Mouse (Mus musculus) heart, adult 2 months (tissue): ENCODE results near the gene Ptger2. TPM values are rescaled to one million over a fixed set of nuclear protein-coding genes. Genes with fewer than 3 reads are reported as not detected.

Experiments used
- DNase-seq, 2 experiments: peaks; one replicate each; pipeline ENCODE4 v3.0.0; 2021
- H3K27ac ChIP-seq: fragments of 200-600 bp; 2 replicates; pipeline ENCODE4 v1.8.1; 2022
- H3K27me3 ChIP-seq: fragments of 200-500 bp; 2 replicates; pipeline ENCODE4 v1.6.1; 2012; ENCODE audit warnings: mild to moderate bottlenecking, low read length, inconsistent platforms, mixed read lengths; ENCODE audit not compliant: control insufficient read depth, insufficient read depth
- H3K36me3 ChIP-seq: fragments of 200-500 bp; 2 replicates; pipeline ENCODE4 v1.6.1; 2012; ENCODE audit warnings: low read length, inconsistent platforms; ENCODE audit not compliant: control insufficient read depth, insufficient read depth
- H3K4me1 ChIP-seq: fragments of 200-500 bp; 2 replicates; pipeline ENCODE4 v1.6.1; 2011; ENCODE audit warnings: low read length; ENCODE audit not compliant: control insufficient read depth, insufficient read depth
- H3K4me3 ChIP-seq: fragments of 200-600 bp; 2 replicates; pipeline ENCODE4 v1.8.1; 2022
- H3K79me2 ChIP-seq: fragments of 200-500 bp; replicated peaks from 2 replicates; pipeline ENCODE4 v1.6.1; 2012; ENCODE audit warnings: mild to moderate bottlenecking, inconsistent platforms, low read length, moderate library complexity, mixed read lengths; ENCODE audit not compliant: control insufficient read depth, insufficient read depth
- H3K9ac ChIP-seq: fragments of 200-500 bp; 2 replicates; pipeline ENCODE4 v1.6.1; 2012; ENCODE audit warnings: low read depth, mild to moderate bottlenecking, control low read depth, inconsistent platforms, low read length, mixed read lengths
- CTCF ChIP-seq: fragments of 200-600 bp; IDR thresholded peaks from 2 replicates; pipeline ENCODE4 v1.8.1; 2022; ENCODE audit warnings: antibody characterized with exemption, mild to moderate bottlenecking, moderate library complexity
- EP300 ChIP-seq: fragments of 200-500 bp; IDR thresholded peaks from 2 replicates; pipeline ENCODE4 v1.6.1; 2011; ENCODE audit warnings: low read depth, low read length, control low read depth; ENCODE audit not compliant: insufficient read depth
- POLR2A ChIP-seq: fragments of 200-500 bp; IDR thresholded peaks from 2 replicates; pipeline ENCODE4 v1.6.1; 2011; ENCODE audit warnings: mild to moderate bottlenecking, low read depth, low read length, control low read depth; ENCODE audit not compliant: insufficient read depth
- WGBS: fragments of 180-500 bp; shearing (Covaris S2); methylation state at CpG from one replicate; pipeline ENCODE4 v1.1.7; 2018; 5-methylcytosine and 5-hydroxymethylcytosine counted together
- intact Hi-C: fragments of 180-260 bp; cut with DNase I; formaldehyde crosslinking; loops from one replicate; pipeline ENCODE4 v1.15.1; 2025
- polyA plus RNA-seq: library from polyadenylated mRNA; depleted of rRNA; stranded (reverse); fragments of >200 nt; gene quantifications from 2 replicates; pipeline ENCODE4 v1.2.3, GENCODE M21; 2012
- total RNA-seq, 2 experiments: library from RNA; stranded (reverse); gene quantifications; 2 replicates each; pipeline ENCODE4 v1.2.3; 2021

The Ptger2 gene
- total and polyA plus RNA-seq, 3 experiments: 0.13 to 0.51 (median 0.20) TPM

DNA sequence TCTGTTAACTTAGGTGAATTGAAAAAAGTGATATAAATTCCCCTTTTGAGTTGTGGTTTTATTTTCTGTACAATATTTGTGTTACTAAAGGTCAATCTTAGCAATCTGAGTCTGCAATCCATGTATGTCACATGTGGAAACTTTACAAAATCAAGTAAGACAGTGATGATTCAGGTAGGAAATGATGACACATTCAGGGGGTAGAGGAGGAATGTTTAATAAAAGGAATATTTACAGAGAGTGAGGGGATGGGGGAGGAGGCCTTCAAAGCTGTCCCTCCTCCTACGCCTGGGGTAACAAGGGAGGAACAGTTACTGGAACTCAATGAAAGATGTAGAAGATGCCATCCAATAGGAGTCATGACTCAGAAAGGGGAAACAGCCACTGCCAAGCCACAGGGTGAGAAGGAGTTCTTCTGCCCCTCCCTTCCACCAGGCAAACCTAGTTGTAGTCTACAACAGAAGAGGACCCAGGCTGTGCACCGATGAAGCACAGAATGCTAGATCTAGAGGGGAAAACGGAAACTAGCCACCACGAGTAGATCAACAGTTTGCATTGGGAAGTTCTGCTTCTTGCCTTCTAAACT, 17.8 kb downstream of the Ptger2 start:
- no peaks in the 10 kb centered on the region for H3K36me3 ChIP-seq
- H3K4me3 ChIP-seq: no peak overlapping the region
- H3K79me2 ChIP-seq: no peaks in the 10 kb centered on the region
- H3K27me3 ChIP-seq: no peaks in the 10 kb centered on the region
- no peak overlapping the region for H3K27ac ChIP-seq
- no peak overlapping the region for H3K9ac ChIP-seq
- WGBS: 71% methylated on average over 4 of the region's 4 CpGs
- no peaks in the 10 kb centered on the region for H3K4me1 ChIP-seq
- no peak for DNase-seq
- intact Hi-C loops: no loop called here
- no peak for TF ChIP-seq POLR2A
- no peak for TF ChIP-seq CTCF
- TF ChIP-seq EP300: no peak

DNA sequence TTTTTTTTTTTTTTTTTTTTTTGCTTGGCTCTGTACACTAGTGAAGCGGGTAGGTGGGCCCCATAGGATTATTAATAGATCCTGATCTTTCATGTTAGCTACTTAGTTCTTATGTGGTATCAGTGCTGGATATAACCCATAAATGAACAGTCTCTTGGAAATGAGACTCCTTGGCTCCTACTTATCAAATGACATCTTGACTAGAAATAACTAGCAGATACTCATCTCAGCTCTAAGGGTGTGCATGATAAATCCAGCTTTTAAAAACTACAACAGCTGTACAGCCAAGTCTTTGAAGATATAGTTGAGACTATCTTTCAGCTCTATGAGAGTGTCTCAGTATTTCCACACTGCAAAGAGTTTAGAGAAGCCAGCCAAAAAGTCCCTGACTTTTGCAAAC, 21.2 kb downstream of the Ptger2 start:
- TF ChIP-seq EP300 (no peak), POLR2A (no peak)
- Histone ChIP-seq H3K4me1 (no peaks in the 10 kb centered on the region), H3K4me3 (no peak overlapping the region), H3K9ac (no peak overlapping the region), H3K27ac (no peak overlapping the region), H3K27me3 (no peaks in the 10 kb centered on the region), H3K79me2 (no peaks in the 10 kb centered on the region), H3K36me3 (no peaks in the 10 kb centered on the region)
- DNase-seq: no peak
- 81% methylated on average over 1 of the region's 1 CpGs for WGBS
- intact Hi-C loops: no loop called here

DNA sequence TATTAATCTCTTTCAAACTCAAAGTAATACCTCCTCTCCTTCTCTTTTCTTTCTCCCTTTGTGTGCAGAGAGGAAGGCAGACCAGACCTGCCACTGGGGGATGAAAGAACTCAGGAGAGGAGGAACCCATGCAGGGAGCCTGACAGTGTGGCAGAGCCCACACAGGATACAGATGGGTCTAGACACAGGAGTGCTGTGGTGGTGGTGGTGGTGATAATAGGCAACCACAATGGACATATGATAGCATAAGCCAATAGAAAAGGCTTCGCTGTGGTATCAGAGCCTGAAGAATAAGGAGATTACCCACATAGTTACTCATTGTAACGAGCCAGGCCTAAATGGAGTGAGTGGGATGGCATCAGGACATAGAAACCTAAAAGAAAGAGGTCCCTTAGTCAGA, 23.3 kb downstream of the Ptger2 start:
- intact Hi-C loops: no loop called here
- Histone ChIP-seq H3K9ac (no peak overlapping the region), H3K27me3 (no peaks in the 10 kb centered on the region), H3K4me3 (no peak overlapping the region), H3K27ac (no peak overlapping the region), H3K36me3 (no peaks in the 10 kb centered on the region), H3K4me1 (no peaks in the 10 kb centered on the region), H3K79me2 (no peaks in the 10 kb centered on the region)
- no peak for DNase-seq
- TF ChIP-seq EP300 (no peak), CTCF (no peak), POLR2A (no peak)
- WGBS: 71% methylated on average over 2 of the region's 2 CpGs

DNA sequence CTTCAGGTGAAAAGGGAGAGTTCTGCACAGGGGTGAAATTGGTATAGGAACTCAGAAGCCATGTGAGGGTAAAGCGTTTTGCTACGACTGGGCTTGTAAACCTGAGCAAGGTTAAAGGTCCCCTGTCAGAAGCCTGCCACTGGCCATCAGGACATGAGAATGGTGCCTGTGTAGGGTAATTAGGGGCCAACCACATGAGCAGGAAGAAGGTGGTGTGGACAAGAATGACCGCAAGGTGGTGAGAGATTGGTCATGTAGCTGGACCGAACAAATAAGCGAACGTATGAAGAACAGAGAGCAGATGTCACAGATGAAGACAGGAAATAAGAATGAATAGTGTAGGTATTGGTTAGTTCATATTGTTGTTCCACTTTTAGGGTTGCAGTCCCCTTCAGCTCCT, 23.7 kb downstream of the Ptger2 start:
- intact Hi-C loops: no loop called here
- Histone ChIP-seq H3K79me2 (no peaks in the 10 kb centered on the region), H3K4me3 (no peak overlapping the region), H3K36me3 (no peaks in the 10 kb centered on the region), H3K27ac (no peak overlapping the region), H3K4me1 (no peaks in the 10 kb centered on the region), H3K9ac (no peak overlapping the region), H3K27me3 (no peaks in the 10 kb centered on the region)
- no peak for TF ChIP-seq POLR2A
- no peak for TF ChIP-seq EP300
- TF ChIP-seq CTCF: no peak
- DNase-seq: no peak
- 88% methylated on average over 6 of the region's 6 CpGs for WGBS

DNA sequence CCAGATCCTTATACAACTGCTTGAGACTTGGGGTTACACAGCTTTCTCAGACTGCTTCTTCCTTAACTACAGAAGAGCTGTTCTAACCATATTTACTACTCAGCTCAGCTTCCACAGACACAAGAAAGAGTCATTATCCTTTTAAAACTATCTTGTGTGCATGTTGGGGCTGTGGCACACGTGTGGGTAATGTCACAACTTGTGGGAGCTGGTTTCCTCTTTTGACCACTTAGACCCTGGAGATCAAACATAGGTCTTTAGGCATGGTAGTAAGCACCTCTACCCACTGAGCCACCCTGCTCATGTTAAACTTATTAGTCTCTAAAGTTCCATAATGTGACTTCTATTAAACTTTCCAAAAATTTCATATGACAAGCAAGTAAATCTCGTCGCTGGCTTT, 33.6 kb downstream of the Ptger2 start:
- TF ChIP-seq CTCF (no peak), POLR2A (no peak), EP300 (no peak)
- no peaks in the 10 kb centered on the region for H3K4me1 ChIP-seq
- H3K27ac ChIP-seq: no peak overlapping the region
- H3K9ac ChIP-seq: no peak overlapping the region
- H3K36me3 ChIP-seq: no peaks in the 10 kb centered on the region
- H3K4me3 ChIP-seq: no peak overlapping the region
- H3K27me3 ChIP-seq: no peaks in the 10 kb centered on the region
- intact Hi-C loops: no loop called here
- no peaks in the 10 kb centered on the region for H3K79me2 ChIP-seq
- no peak for DNase-seq
- 75% methylated on average over 3 of the region's 3 CpGs for WGBS

DNA sequence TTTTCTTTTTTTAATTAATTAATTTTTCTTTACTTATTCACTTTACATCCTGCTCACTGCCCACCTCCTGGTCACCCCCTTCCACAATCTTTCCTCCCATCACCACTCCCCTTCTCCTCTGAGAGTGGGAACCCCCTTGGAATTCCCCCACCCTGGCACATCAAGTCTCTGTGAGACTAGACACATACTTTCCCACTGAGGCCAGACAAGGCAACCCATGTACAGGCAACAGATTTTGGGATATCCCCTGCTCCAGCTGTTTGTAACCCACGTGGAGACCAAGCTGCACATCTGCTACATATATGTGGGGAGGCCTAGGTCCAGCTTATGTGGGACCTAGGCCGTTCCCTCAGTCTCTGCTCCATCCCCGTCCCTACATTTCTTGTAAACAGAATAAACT, 46.3 kb downstream of the Ptger2 start:
- Histone ChIP-seq H3K9ac (no peak overlapping the region), H3K27ac (no peak overlapping the region), H3K4me3 (no peak overlapping the region), H3K79me2 (no peaks in the 10 kb centered on the region), H3K4me1 (no peaks in the 10 kb centered on the region; the same call in 1 of the 2 replicates), H3K27me3 (no peaks in the 10 kb centered on the region), H3K36me3 (no peaks in the 10 kb centered on the region)
- TF ChIP-seq POLR2A: no peak
- TF ChIP-seq EP300: no peak
- TF ChIP-seq CTCF: no peak
- WGBS: 75% methylated on average over 3 of the region's 3 CpGs
- intact Hi-C loops: no loop called here
- DNase-seq: no peak
